In the genomic region with DNA sequence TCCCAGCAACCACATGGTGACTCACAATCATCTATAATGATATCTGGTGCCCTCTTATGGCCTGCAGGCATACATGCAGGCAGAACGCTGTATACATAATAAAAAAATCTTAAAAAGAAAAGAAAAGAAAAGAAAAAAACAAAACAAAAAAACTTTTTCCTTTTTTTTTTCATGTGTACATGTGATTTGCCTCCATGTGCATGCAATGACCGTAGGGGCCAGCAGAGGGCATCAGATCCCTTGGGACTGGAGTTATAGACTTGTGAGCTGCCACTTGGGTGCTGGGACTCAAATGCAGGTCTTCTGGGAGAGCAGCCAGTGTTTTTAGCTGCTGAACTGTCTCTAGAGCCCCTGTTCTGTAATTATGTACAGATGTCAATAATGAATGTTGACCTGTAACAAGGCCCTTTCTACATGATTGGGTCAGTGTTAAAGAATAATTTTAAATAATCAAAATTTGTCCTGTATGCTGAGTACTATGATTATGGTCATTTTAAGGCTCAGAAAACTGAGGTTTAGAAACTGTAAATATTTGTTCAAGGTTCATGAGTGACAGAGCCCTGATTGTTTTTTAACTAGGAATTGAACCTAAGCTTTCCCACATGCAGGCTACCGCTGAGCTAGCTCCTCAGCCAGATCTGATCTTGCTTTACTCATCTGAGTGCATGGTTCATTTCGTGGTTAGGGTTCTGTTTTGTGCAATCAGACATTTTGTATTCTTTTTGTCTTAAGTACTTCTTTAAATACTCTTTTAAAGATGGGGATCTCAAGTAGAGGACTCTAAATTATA, we compare ENCODE assay signal across 9 mouse cellular contexts. TPM values are rescaled to one million over a fixed set of nuclear protein-coding genes. Genes with fewer than 3 reads are reported as not detected.
DNase-seq lines count a peak whose midpoint lies in the region; ATAC-seq and TF ChIP-seq lines count a peak whose summit lies in the region.
"Had no signal": no experiment of that assay in that cellular context is flagged by ENCODE, and none has a peak within 500 bp of the region (broad histone marks: within the 10 kb centered on the region; RNA-seq: fewer than 3 reads in every experiment).

No protein-coding gene starts in this region.

- no peaks in the 10 kb centered on the region for H3K4me1 ChIP-seq in embryonic facial prominence, embryonic 11.5 days (ENCODE audit: control insufficient read depth, insufficient read depth, low read length)
- H3K4me1 ChIP-seq: limb, embryonic 15.5 days had no signal

- DNase-seq in left cerebral cortex, adult 2 months (ENCODE audit: extremely low spot score in 1 of 2, low spot score in 2 of 2) = no peak
- DNase-seq in left cerebral cortex, adult 11 months (ENCODE audit: low spot score) = no peak
- no peak for DNase-seq in Patski (ENCODE audit: low read depth, low spot score)
- DNase-seq in embryonic facial prominence, embryonic 11.5 days (ENCODE audit: low spot score) = peak; percentile 40
- peak; percentile 2 to 10 for DNase-seq in spleen, postnatal 36 days (ENCODE audit: low spot score in 2 of 2)
- DNase-seq in right cerebral cortex, adult 2 months (ENCODE audit: low spot score in 2 of 2) = no peak

- intact Hi-C loops in left cerebral cortex, adult 2 months (cut with DNase I) = no loop called here

- no peak overlapping the region for H3K4me2 ChIP-seq in embryonic facial prominence, embryonic 11.5 days (ENCODE audit: low read depth, low read length)
- H3K4me2 ChIP-seq: embryonic facial prominence, embryonic 15.5 days; limb, embryonic 15.5 days had no signal

- ATAC-seq in Patski = no peak
- ATAC-seq in embryonic facial prominence, embryonic 11.5 days (replicated peaks; ENCODE audit: insufficient number of reproducible peaks, low FRiP score, low TSS enrichment, low read depth) = no peak
- ATAC-seq in monocyte, adult 5-6 weeks (replicated peaks; ENCODE audit: insufficient number of reproducible peaks, low FRiP score, low TSS enrichment, poor library complexity, severe bottlenecking) = no peak

- peak; percentile 45 for TF ChIP-seq CTCF in left cerebral cortex, adult 2 months (IDR thresholded peaks at IDR 0.05)
- TF ChIP-seq CTCF in Patski (IDR thresholded peaks at IDR 0.05) = peak; percentile 70

- H3K9me3 ChIP-seq in embryonic facial prominence, embryonic 11.5 days (replicated peaks; ENCODE audit: control insufficient read depth, low read length) = no peaks in the 10 kb centered on the region
- H3K9me3 ChIP-seq: embryonic facial prominence, embryonic 15.5 days; limb, embryonic 15.5 days had no signal

- WGBS in embryonic facial prominence, embryonic 11.5 days = 74% methylated on average over 4 of the region's 4 CpGs

- H3K4me3 ChIP-seq in left cerebral cortex, adult 2 months = no peak overlapping the region
- no peak overlapping the region for H3K4me3 ChIP-seq in embryonic facial prominence, embryonic 11.5 days (ENCODE audit: low read depth, low read length)
- H3K4me3 ChIP-seq: embryonic facial prominence, embryonic 15.5 days; limb, embryonic 15.5 days had no signal

- H3K9ac ChIP-seq in embryonic facial prominence, embryonic 11.5 days (replicated peaks; ENCODE audit: low read length) = no peak overlapping the region
- H3K9ac ChIP-seq: embryonic facial prominence, embryonic 15.5 days; limb, embryonic 15.5 days had no signal

- H3K36me3 ChIP-seq in embryonic facial prominence, embryonic 11.5 days (replicated peaks; ENCODE audit: control insufficient read depth, insufficient read depth, low read depth, low read length) = no peaks in the 10 kb centered on the region
- H3K36me3 ChIP-seq: embryonic facial prominence, embryonic 15.5 days; limb, embryonic 15.5 days had no signal

- in situ Hi-C loops in Patski (cut with MboI; ENCODE audit: low pct_unique_long_range_greater_than_20kb) = loop anchor here (5.0 kb wide), 1 partner anchor 104 kb away; no protein-coding TSS in a partner anchor

- no peak overlapping the region for H3K27ac ChIP-seq in left cerebral cortex, adult 2 months
- no peak overlapping the region for H3K27ac ChIP-seq in embryonic facial prominence, embryonic 11.5 days (replicated peaks; ENCODE audit: low read depth, low read length)
- H3K27ac ChIP-seq: embryonic facial prominence, embryonic 15.5 days; limb, embryonic 15.5 days had no signal

- POLR2A ChIA-PET in Patski (lab: Charles Lee) = interaction anchor here (0.7 kb wide), 1 partner anchor 139 kb away, joined by 3 read pairs; no protein-coding TSS in a partner anchor

- CTCF ChIA-PET in Patski (lab: Charles Lee) = interaction anchor here (1.3 kb wide), 1 partner anchor 10 kb away, joined by 6 read pairs; no protein-coding TSS in a partner anchor

- H3K27me3 ChIP-seq in Patski = no peaks in the 10 kb centered on the region
- no peaks in the 10 kb centered on the region for H3K27me3 ChIP-seq in embryonic facial prominence, embryonic 11.5 days (ENCODE audit: control insufficient read depth, insufficient read depth, low read length)
- H3K27me3 ChIP-seq: embryonic facial prominence, embryonic 15.5 days; limb, embryonic 15.5 days had no signal

RNA-seq across cellular contexts. Expression of gene Fdx1, which starts 30.3 kb away (rescaled TPM):
- total RNA-seq in left cerebral cortex, adult 2 months (2021) = 10 to 100 TPM; 17.3 to 21.7 TPM
- polyA plus RNA-seq in Patski (2021) = 62.4 TPM
- polyA plus RNA-seq in embryonic facial prominence, embryonic 11.5 days (2014; fragmentation: Nextera tagmentation; extraction: Ambion mirVana) = 64.0 and 65.0 TPM in 2 replicates
- total RNA-seq in monocyte, adult 5-6 weeks (2017) = 0.75 to 4.9 TPM in 2 of 3 replicates, not detected in the other

RNA-seq across cellular contexts. Expression of gene Rdx, which starts 53.3 kb away (rescaled TPM):
- 10 to 100 TPM; 43.8 to 46.0 TPM for total RNA-seq in left cerebral cortex, adult 2 months (2021)
- 96.6 TPM for polyA plus RNA-seq in Patski (2021)
- polyA plus RNA-seq in embryonic facial prominence, embryonic 11.5 days (2014; fragmentation: Nextera tagmentation; extraction: Ambion mirVana) = 202 and 232 TPM in 2 replicates
- 99.0 to 134 TPM (median 123 TPM) in 3 replicates for total RNA-seq in monocyte, adult 5-6 weeks (2017)

Comparison
In these comparisons a context has a peak if more than half of its experiments do, and no peak if none do; other contexts are left out.
1. DNase-seq: peak in embryonic facial prominence, embryonic 11.5 days (single experiment) and spleen, postnatal 36 days (2 of 2); none in left cerebral cortex, adult 2 months (0 of 2), left cerebral cortex, adult 11 months (single experiment), Patski (single experiment) and right cerebral cortex, adult 2 months (0 of 2).